In genomic region chr2:92375099-92375623, GRCm38 (mm10) we compare ENCODE assay signal across 8 mouse cellular contexts. TPM values are rescaled to one million over a fixed set of nuclear protein-coding genes. Genes with fewer than 3 reads are reported as not detected.
A peak's percentile ranks its signal among the peaks of the same experiment; 100 is the strongest.
DNase-seq lines count a peak whose midpoint lies in the region; ATAC-seq lines count a peak whose summit lies in the region.

No protein-coding gene starts in this region.

- no peaks in the 10 kb centered on the region for H3K36me3 ChIP-seq in hindbrain, embryonic 11.5 days (ENCODE audit: control insufficient read depth, insufficient read depth, low read length)

- peak; percentile 100 for DNase-seq in Muller cell, postnatal 12 days (ENCODE audit: inconsistent ontology term)
- DNase-seq in cerebellum, adult 9-11 months = peak; percentile 98
- DNase-seq in frontal cortex, adult 2 months (ENCODE audit: extremely low spot score in 1 of 2, low spot score in 1 of 2) = peak; percentile 96 to 97
- DNase-seq in hindbrain, embryonic 11.5 days (ENCODE audit: low spot score) = peak; percentile 95
- DNase-seq in layer of hippocampus, postnatal 10 days (ENCODE audit: low spot score in 2 of 2) = peak; percentile 91 to 92
- peak; percentile 99 for DNase-seq in lung, postnatal 10 days
- DNase-seq in ovary, postnatal 36 days (ENCODE audit: low spot score) = peak; percentile 93
- peak; percentile 95 for DNase-seq in thymus, postnatal 25 days

- H3K27me3 ChIP-seq in hindbrain, embryonic 11.5 days (ENCODE audit: control insufficient read depth, insufficient read depth, low read length) = peaks cover 11% of the 10 kb centered on the region

- peak overlapping the region; percentile 70 for H3K4me3 ChIP-seq in hindbrain, embryonic 11.5 days (ENCODE audit: low read depth, low read length)

- ATAC-seq in hindbrain, embryonic 11.5 days (ENCODE audit: low FRiP score) = peak; percentile 92

- H3K4me1 ChIP-seq in hindbrain, embryonic 11.5 days (replicated peaks; ENCODE audit: control insufficient read depth, insufficient read depth, low read length) = peaks cover 16% of the 10 kb centered on the region

- peak overlapping the region; percentile 89 for H3K27ac ChIP-seq in hindbrain, embryonic 11.5 days (ENCODE audit: low read depth, low read length)

- H3K9ac ChIP-seq in hindbrain, embryonic 11.5 days (ENCODE audit: low read depth, low read length) = peak overlapping the region; percentile 52

- H3K4me2 ChIP-seq in hindbrain, embryonic 11.5 days (replicated peaks; ENCODE audit: low read depth, low read length) = peak overlapping the region; percentile 65

- H3K9me3 ChIP-seq in hindbrain, embryonic 11.5 days (ENCODE audit: control insufficient read depth, low read length) = no peaks in the 10 kb centered on the region

- WGBS in hindbrain, embryonic 11.5 days = under 1% methylated on average over 27 of the region's 29 CpGs

RNA-seq across cellular contexts. Expression of gene Large2, which starts 0.5 kb away (rescaled TPM):
- 0.50 and 0.66 TPM in 2 replicates for polyA plus RNA-seq in frontal cortex, adult 2 months (2012; rRNA removed)
- 4.0 and 4.7 TPM in 2 replicates for polyA plus RNA-seq in hindbrain, embryonic 11.5 days (2014; fragmentation: Nextera tagmentation; extraction: Ambion mirVana)
- under 1 TPM; 0.45 to 0.64 TPM for total RNA-seq in layer of hippocampus, postnatal 10 days (2021)

RNA-seq across cellular contexts. Expression of gene Pex16, which starts 0.7 kb away (rescaled TPM):
- polyA plus RNA-seq in frontal cortex, adult 2 months (2012; rRNA removed) = 42.4 and 46.2 TPM in 2 replicates
- polyA plus RNA-seq in hindbrain, embryonic 11.5 days (2014; fragmentation: Nextera tagmentation; extraction: Ambion mirVana) = 18.4 and 20.8 TPM in 2 replicates
- 10 to 100 TPM; 37.0 to 41.5 TPM for total RNA-seq in layer of hippocampus, postnatal 10 days (2021)

RNA-seq across cellular contexts. Expression of gene 1700029I15Rik, which starts 7.2 kb away (rescaled TPM):
- polyA plus RNA-seq in frontal cortex, adult 2 months (2012; rRNA removed) = 6.9 and 7.5 TPM in 2 replicates
- 2.4 and 3.3 TPM in 2 replicates for polyA plus RNA-seq in hindbrain, embryonic 11.5 days (2014; fragmentation: Nextera tagmentation; extraction: Ambion mirVana)
- total RNA-seq in layer of hippocampus, postnatal 10 days (2021) = 1 to 10 TPM; 5.1 to 5.7 TPM

RNA-seq across cellular contexts. Expression of gene Mapk8ip1, which starts 25.9 kb away (rescaled TPM):
- 288 and 299 TPM in 2 replicates for polyA plus RNA-seq in frontal cortex, adult 2 months (2012; rRNA removed)
- 33.3 and 39.0 TPM in 2 replicates for polyA plus RNA-seq in hindbrain, embryonic 11.5 days (2014; fragmentation: Nextera tagmentation; extraction: Ambion mirVana)
- 100 to 1,000 TPM; 385 to 403 TPM for total RNA-seq in layer of hippocampus, postnatal 10 days (2021)

RNA-seq across cellular contexts. Expression of gene Cry2, which starts 58.7 kb away (rescaled TPM):
- polyA plus RNA-seq in frontal cortex, adult 2 months (2012; rRNA removed) = 94.1 and 100 TPM in 2 replicates
- polyA plus RNA-seq in hindbrain, embryonic 11.5 days (2014; fragmentation: Nextera tagmentation; extraction: Ambion mirVana) = 21.5 and 22.1 TPM in 2 replicates
- 10 to 100 TPM; 89.1 to 94.8 TPM for total RNA-seq in layer of hippocampus, postnatal 10 days (2021)

Comparison
In these comparisons a context has a peak if more than half of its experiments do, and no peak if none do; other contexts are left out.
1. Peak in every context shown above with its lines: DNase-seq, ATAC-seq, H3K4me3 ChIP-seq and H3K27ac ChIP-seq.